Mouse (Mus musculus) heart, postnatal 0 days (tissue): ENCODE measurements around the gene Socs3. TPM values are rescaled to one million over a fixed set of nuclear protein-coding genes. Genes with fewer than 3 reads are reported as not detected.
A peak's percentile ranks its signal among the peaks of the same experiment; 100 is the strongest.

ENCODE experiments used
- ATAC-seq: fragments of 200-750 bp; cut with Nextera tagmentation; 2 replicates; pipeline ENCODE4 v1.8.0; 2017; ENCODE audit warnings: low read depth, moderate number of reproducible peaks, moderate library complexity; ENCODE audit not compliant: insufficient read depth
- DNase-seq: peaks from one replicate; pipeline ENCODE4 v3.0.0-alpha.2; 2016; ENCODE audit warnings: low spot score
- H3K27ac ChIP-seq: fragments of 300-500 bp; sonication (generic); 2 replicates; pipeline ENCODE4 v1.5.1; 2014; ENCODE audit warnings: low read depth, mild to moderate bottlenecking
- H3K27me3 ChIP-seq: fragments of 300-500 bp; sonication (generic); 2 replicates; pipeline ENCODE4 v1.6.1; 2014; ENCODE audit warnings: low read length, mixed read lengths; ENCODE audit not compliant: control insufficient read depth, insufficient read depth
- H3K36me3 ChIP-seq: fragments of 300-500 bp; sonication (generic); replicated peaks from 2 replicates; pipeline ENCODE4 v1.6.1; 2014; ENCODE audit warnings: low read length, mixed read lengths; ENCODE audit not compliant: control insufficient read depth, insufficient read depth
- H3K4me1 ChIP-seq: fragments of 300-500 bp; sonication (generic); 2 replicates; pipeline ENCODE4 v1.6.1; 2014; ENCODE audit warnings: antibody characterized with exemption; ENCODE audit not compliant: control insufficient read depth, insufficient read depth
- H3K4me2 ChIP-seq: fragments of 300-500 bp; sonication (generic); 2 replicates; pipeline ENCODE4 v1.6.1; 2014; ENCODE audit warnings: low read depth, mild to moderate bottlenecking, low read length, moderate library complexity
- H3K4me3 ChIP-seq: fragments of 300-500 bp; sonication (generic); 2 replicates; pipeline ENCODE4 v1.5.1; 2014; ENCODE audit warnings: low read depth, low read length
- H3K9ac ChIP-seq: fragments of 300-500 bp; sonication (generic); replicated peaks from 2 replicates; pipeline ENCODE4 v1.6.1; 2014; ENCODE audit warnings: low read depth, low read length, mixed read lengths
- H3K9me3 ChIP-seq: fragments of 300-500 bp; sonication (generic); replicated peaks from 2 replicates; pipeline ENCODE4 v1.6.1; 2016; ENCODE audit warnings: low read length; ENCODE audit not compliant: control insufficient read depth
- CTCF ChIP-seq: IDR thresholded peaks from 2 replicates; pipeline ENCODE4 v1.5.1; 2016; ENCODE audit warnings: antibody characterized with exemption, control low read depth, low read depth
- EP300 ChIP-seq: IDR thresholded peaks from 2 replicates; pipeline ENCODE4 v1.6.1; 2016; ENCODE audit warnings: antibody characterized with exemption, low read depth
- WGBS: fragments of 180-500 bp; shearing (Covaris S2); extraction: QIAGEN DNeasy Blood & Tissue Kit; methylation state at CpG from one replicate; pipeline ENCODE4 v1.1.7; 2014; 5-methylcytosine and 5-hydroxymethylcytosine counted together
- polyA plus RNA-seq: library from polyadenylated mRNA; unstranded; fragments of >200 nt; fragmentation: Nextera tagmentation; extraction: Ambion mirVana; gene quantifications from 2 replicates; pipeline ENCODE4 v1.2.1, GENCODE M21; 2015
- total RNA-seq: library from RNA; depleted of rRNA; stranded (reverse); fragments of >200 nt; gene quantifications from 2 replicates; pipeline ENCODE4 v1.2.3, GENCODE M21; 2014; ENCODE audit warnings: low replicate concordance

Gene Socs3
- total and polyA plus RNA-seq, 2 experiments from 2014 or later = 4.0 to 5.7 TPM

- Histone ChIP-seq H3K36me3 (no peaks in the 10 kb centered on the region), H3K27ac (peak overlapping the region; percentile 74), H3K9me3 (no peaks in the 10 kb centered on the region), H3K4me3 (no peak overlapping the region), H3K4me2 (0 out of 2 replicates have a peak overlapping the region, but pooled peaks have one; percentile 38), H3K27me3 (no peaks in the 10 kb centered on the region), H3K4me1 (peaks cover 48% of the 10 kb centered on the region), H3K9ac (peak overlapping the region; percentile 52; the same call in 1 of the 2 replicates)
- ATAC-seq (peak; percentile 61; the same call in 1 of the 2 replicates), DNase-seq (peak; percentile 77)
- TF ChIP-seq CTCF (no peak), EP300 (no peak)
- WGBS = 37% methylated on average over 9 of the region's 9 CpGs
Measured at GRCm38 (mm10) chr11:117994250-117995057, 24.6 kb upstream of the Socs3 start.

- ATAC-seq = no peak
- Histone ChIP-seq H3K4me1 (peaks cover 45% of the 10 kb centered on the region), H3K27me3 (no peaks in the 10 kb centered on the region), H3K4me3 (no peak overlapping the region), H3K27ac (peak overlapping the region; percentile 74), H3K9ac (peak overlapping the region; percentile 52), H3K4me2 (0 out of 2 replicates have a peak overlapping the region, but pooled peaks have one; percentile 38), H3K9me3 (no peaks in the 10 kb centered on the region), H3K36me3 (no peaks in the 10 kb centered on the region)
- 63% methylated on average over 14 of the region's 14 CpGs for WGBS
- TF ChIP-seq EP300 = no peak
- TF ChIP-seq CTCF = no peak
- DNase-seq = no peak
Measured at GRCm38 (mm10) chr11:117993190-117994175, 23.6 kb upstream of the Socs3 start.

- ATAC-seq (no peak), DNase-seq (no peak)
Measured at GRCm38 (mm10) chr11:117991502-117992470, 21.9 kb upstream of the Socs3 start.

GRCm38 (mm10) chr11:117989926-117990325 is 20.1 kb upstream of the Socs3 start:
- no peak for ATAC-seq
- Histone ChIP-seq H3K27ac (no peak overlapping the region), H3K4me3 (no peak overlapping the region), H3K9ac (no peak overlapping the region), H3K27me3 (no peaks in the 10 kb centered on the region), H3K4me1 (peaks cover 49% of the 10 kb centered on the region), H3K36me3 (no peaks in the 10 kb centered on the region), H3K4me2 (no peak overlapping the region), H3K9me3 (no peaks in the 10 kb centered on the region)
- TF ChIP-seq CTCF (peak; percentile 25; the same call in 1 of the 2 replicates), EP300 (no peak)
- DNase-seq = no peak
- WGBS = 26% methylated on average over 10 of the region's 10 CpGs

More at GRCm38 (mm10) chr11:117991502-117992470, 21.9 kb upstream of the Socs3 start:
- no peaks in the 10 kb centered on the region for H3K27me3 ChIP-seq
- no peaks in the 10 kb centered on the region for H3K9me3 ChIP-seq
- no peak overlapping the region for H3K4me3 ChIP-seq
- TF ChIP-seq CTCF = no peak
- no peak for TF ChIP-seq EP300
- no peaks in the 10 kb centered on the region for H3K36me3 ChIP-seq
- H3K4me1 ChIP-seq = peaks cover 56% of the 10 kb centered on the region
- no peak overlapping the region for H3K9ac ChIP-seq
- no peak overlapping the region for H3K4me2 ChIP-seq
- 54% methylated on average over 9 of the region's 9 CpGs for WGBS
- H3K27ac ChIP-seq = peak overlapping the region; percentile 13
